ENCODE assay signal across 17 mouse cellular contexts in the genomic region with DNA sequence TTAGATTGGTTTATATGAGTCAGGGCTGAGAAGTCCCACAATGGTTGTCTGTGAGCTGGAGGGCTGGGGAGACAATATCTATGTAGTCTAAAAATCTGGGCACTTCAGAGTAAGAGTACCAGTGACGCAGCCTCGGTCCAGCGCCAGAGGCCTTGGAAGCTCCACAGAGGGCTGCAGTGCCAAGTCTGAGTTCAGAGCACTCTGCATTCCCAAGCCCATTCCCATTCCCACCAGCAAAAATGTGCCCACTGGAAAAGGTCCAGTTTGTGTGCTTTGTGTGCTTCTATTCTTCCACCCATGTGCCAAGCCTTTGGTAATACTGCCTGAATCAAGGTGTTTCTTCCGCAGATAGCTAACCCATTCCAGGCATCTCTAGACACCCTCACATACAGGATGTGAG. TPM values are rescaled to one million over a fixed set of nuclear protein-coding genes. Genes with fewer than 3 reads are reported as not detected.
DNase-seq lines count a peak whose midpoint lies in the region; ATAC-seq and TF ChIP-seq lines count a peak whose summit lies in the region.
"Had no signal": no experiment of that assay in that cellular context is flagged by ENCODE, and none has a peak within 500 bp of the region (broad histone marks: within the 10 kb centered on the region; RNA-seq: fewer than 3 reads in every experiment).

No protein-coding gene starts in this region.

- ATAC-seq in forebrain, embryonic 16.5 days = peak; percentile 49
- ATAC-seq in forebrain, embryonic 12.5 days (ENCODE audit: low FRiP score) = no peak
- no peak for ATAC-seq in hindbrain, embryonic 13.5 days (ENCODE audit: low FRiP score)
- no peak for ATAC-seq in hindbrain, embryonic 11.5 days (ENCODE audit: low FRiP score)
- no peak for ATAC-seq in midbrain, postnatal 0 days (ENCODE audit: low FRiP score)
- ATAC-seq in midbrain, embryonic 14.5 days (ENCODE audit: low FRiP score, low TSS enrichment) = no peak
- ATAC-seq: liver, embryonic 12.5 days had no signal

- no peak for DNase-seq in hindbrain, embryonic 11.5 days (ENCODE audit: low spot score)
- peak; percentile 59 for DNase-seq in midbrain, postnatal 0 days (ENCODE audit: low spot score)
- no peak for DNase-seq in midbrain, embryonic 14.5 days
- DNase-seq in fibroblast of lung, adult 2 months (ENCODE audit: low read depth) = peak; percentile 89
- no peak for DNase-seq in liver
- DNase-seq: cerebellum, postnatal 36 days; kidney, adult 8-10 months; lung, postnatal 4 days; thymus, postnatal 4 days had no signal

- no peaks in the 10 kb centered on the region for H3K9me3 ChIP-seq in forebrain, embryonic 16.5 days (ENCODE audit: control insufficient read depth, low read length)
- H3K9me3 ChIP-seq in forebrain, embryonic 12.5 days = no peaks in the 10 kb centered on the region
- H3K9me3 ChIP-seq in hindbrain, embryonic 13.5 days = no peaks in the 10 kb centered on the region
- no peaks in the 10 kb centered on the region for H3K9me3 ChIP-seq in hindbrain, embryonic 11.5 days (ENCODE audit: control insufficient read depth, low read length)
- H3K9me3 ChIP-seq in midbrain, postnatal 0 days (ENCODE audit: low read length) = no peaks in the 10 kb centered on the region
- H3K9me3 ChIP-seq in midbrain, embryonic 14.5 days (ENCODE audit: control insufficient read depth, low read length) = no peaks in the 10 kb centered on the region
- H3K9me3 ChIP-seq: embryonic facial prominence, embryonic 12.5 days; hindbrain, embryonic 15.5 days; liver, embryonic 12.5 days; midbrain, embryonic 12.5 days had no signal

- H3K4me3 ChIP-seq in forebrain, embryonic 16.5 days (replicated peaks; ENCODE audit: low read length) = no peak overlapping the region
- no peak overlapping the region for H3K4me3 ChIP-seq in forebrain, embryonic 12.5 days (replicated peaks)
- no peak overlapping the region for H3K4me3 ChIP-seq in hindbrain, embryonic 13.5 days
- no peak overlapping the region for H3K4me3 ChIP-seq in hindbrain, embryonic 11.5 days (ENCODE audit: low read depth, low read length)
- no peak overlapping the region for H3K4me3 ChIP-seq in midbrain, postnatal 0 days (ENCODE audit: low read depth, low read length)
- H3K4me3 ChIP-seq in midbrain, embryonic 14.5 days (replicated peaks; ENCODE audit: low read depth, low read length) = no peak overlapping the region
- H3K4me3 ChIP-seq: embryonic facial prominence, embryonic 12.5 days; heart, adult 2 months; hindbrain, embryonic 15.5 days; liver, embryonic 12.5 days; midbrain, embryonic 12.5 days had no signal

- no peaks in the 10 kb centered on the region for H3K36me3 ChIP-seq in forebrain, embryonic 16.5 days (ENCODE audit: control insufficient read depth, insufficient read depth)
- H3K36me3 ChIP-seq in forebrain, embryonic 12.5 days (replicated peaks) = no peaks in the 10 kb centered on the region
- H3K36me3 ChIP-seq in hindbrain, embryonic 13.5 days = no peaks in the 10 kb centered on the region
- H3K36me3 ChIP-seq in hindbrain, embryonic 11.5 days (ENCODE audit: control insufficient read depth, insufficient read depth, low read length) = no peaks in the 10 kb centered on the region
- no peaks in the 10 kb centered on the region for H3K36me3 ChIP-seq in midbrain, postnatal 0 days (ENCODE audit: insufficient read depth, low read length)
- no peaks in the 10 kb centered on the region for H3K36me3 ChIP-seq in midbrain, embryonic 14.5 days (ENCODE audit: control insufficient read depth, insufficient read depth, low read length)
- H3K36me3 ChIP-seq: embryonic facial prominence, embryonic 12.5 days; hindbrain, embryonic 15.5 days; midbrain, embryonic 12.5 days had no signal

- WGBS in forebrain, embryonic 16.5 days = 78% methylated on average over 4 of the region's 4 CpGs
- 91% methylated on average over 4 of the region's 4 CpGs for WGBS in forebrain, embryonic 12.5 days
- 85% methylated on average over 4 of the region's 4 CpGs for WGBS in hindbrain, embryonic 13.5 days
- 96% methylated on average over 4 of the region's 4 CpGs for WGBS in hindbrain, embryonic 11.5 days
- 90% methylated on average over 4 of the region's 4 CpGs for WGBS in midbrain, postnatal 0 days
- WGBS in midbrain, embryonic 14.5 days = 95% methylated on average over 4 of the region's 4 CpGs

- H3K9ac ChIP-seq in forebrain, embryonic 16.5 days (replicated peaks; ENCODE audit: low read depth, low read length) = no peak overlapping the region
- H3K9ac ChIP-seq in forebrain, embryonic 12.5 days = no peak overlapping the region
- no peak overlapping the region for H3K9ac ChIP-seq in hindbrain, embryonic 13.5 days
- H3K9ac ChIP-seq in hindbrain, embryonic 11.5 days (ENCODE audit: low read depth, low read length) = no peak overlapping the region
- H3K9ac ChIP-seq in midbrain, postnatal 0 days (replicated peaks; ENCODE audit: low read length, poor library complexity, severe bottlenecking) = no peak overlapping the region
- no peak overlapping the region for H3K9ac ChIP-seq in midbrain, embryonic 14.5 days (replicated peaks; ENCODE audit: low read length)
- H3K9ac ChIP-seq: embryonic facial prominence, embryonic 12.5 days; hindbrain, embryonic 15.5 days; liver, embryonic 12.5 days; midbrain, embryonic 12.5 days had no signal

- H3K4me2 ChIP-seq in forebrain, embryonic 16.5 days (ENCODE audit: low read length) = no peak overlapping the region
- H3K4me2 ChIP-seq in forebrain, embryonic 12.5 days = no peak overlapping the region
- no peak overlapping the region for H3K4me2 ChIP-seq in hindbrain, embryonic 13.5 days
- H3K4me2 ChIP-seq in hindbrain, embryonic 11.5 days (replicated peaks; ENCODE audit: low read depth, low read length) = no peak overlapping the region
- H3K4me2 ChIP-seq in midbrain, postnatal 0 days (ENCODE audit: low read depth, low read length, poor library complexity, severe bottlenecking) = no peak overlapping the region
- H3K4me2 ChIP-seq in midbrain, embryonic 14.5 days (ENCODE audit: low read length) = no peak overlapping the region
- H3K4me2 ChIP-seq: embryonic facial prominence, embryonic 12.5 days; hindbrain, embryonic 15.5 days; liver, embryonic 12.5 days; midbrain, embryonic 12.5 days had no signal

- peaks cover 20% of the 10 kb centered on the region for H3K4me1 ChIP-seq in forebrain, embryonic 16.5 days (replicated peaks; ENCODE audit: control insufficient read depth, insufficient read depth, low read length)
- H3K4me1 ChIP-seq in forebrain, embryonic 12.5 days = peaks cover 9% of the 10 kb centered on the region
- peaks cover 26% of the 10 kb centered on the region for H3K4me1 ChIP-seq in hindbrain, embryonic 13.5 days (replicated peaks)
- H3K4me1 ChIP-seq in hindbrain, embryonic 11.5 days (replicated peaks; ENCODE audit: control insufficient read depth, insufficient read depth, low read length) = no peaks in the 10 kb centered on the region
- H3K4me1 ChIP-seq in midbrain, postnatal 0 days (ENCODE audit: insufficient read depth, low read length) = no peaks in the 10 kb centered on the region
- no peaks in the 10 kb centered on the region for H3K4me1 ChIP-seq in midbrain, embryonic 14.5 days (ENCODE audit: control insufficient read depth, insufficient read depth, low read length)
- H3K4me1 ChIP-seq: embryonic facial prominence, embryonic 12.5 days had no signal

- no peaks in the 10 kb centered on the region for H3K27me3 ChIP-seq in forebrain, embryonic 16.5 days (replicated peaks; ENCODE audit: control insufficient read depth, insufficient read depth, low read length)
- no peaks in the 10 kb centered on the region for H3K27me3 ChIP-seq in forebrain, embryonic 12.5 days
- H3K27me3 ChIP-seq in hindbrain, embryonic 13.5 days = no peaks in the 10 kb centered on the region
- no peaks in the 10 kb centered on the region for H3K27me3 ChIP-seq in hindbrain, embryonic 11.5 days (ENCODE audit: control insufficient read depth, insufficient read depth, low read length)
- H3K27me3 ChIP-seq in midbrain, postnatal 0 days (ENCODE audit: insufficient read depth, low read length) = no peaks in the 10 kb centered on the region
- no peaks in the 10 kb centered on the region for H3K27me3 ChIP-seq in midbrain, embryonic 14.5 days (ENCODE audit: control insufficient read depth, insufficient read depth, low read length)
- H3K27me3 ChIP-seq: embryonic facial prominence, embryonic 12.5 days; hindbrain, embryonic 15.5 days; liver, embryonic 12.5 days; midbrain, embryonic 12.5 days had no signal

- H3K27ac ChIP-seq in forebrain, embryonic 16.5 days (ENCODE audit: low read length) = no peak overlapping the region
- no peak overlapping the region for H3K27ac ChIP-seq in forebrain, embryonic 12.5 days
- H3K27ac ChIP-seq in hindbrain, embryonic 13.5 days = peak overlapping the region; percentile 26; the same call in 1 of the 2 replicates
- H3K27ac ChIP-seq in hindbrain, embryonic 11.5 days (ENCODE audit: low read depth, low read length) = no peak overlapping the region
- no peak overlapping the region for H3K27ac ChIP-seq in midbrain, postnatal 0 days (ENCODE audit: low read depth, low read length)
- no peak overlapping the region for H3K27ac ChIP-seq in midbrain, embryonic 14.5 days (replicated peaks; ENCODE audit: low read depth, low read length)
- H3K27ac ChIP-seq: embryonic facial prominence, embryonic 12.5 days; heart, adult 2 months; hindbrain, embryonic 15.5 days; liver, embryonic 12.5 days; midbrain, embryonic 12.5 days had no signal

- no peak for TF ChIP-seq CTCF in midbrain, postnatal 0 days (IDR thresholded peaks at IDR 0.05)

RNA-seq across cellular contexts. Expression of a gene that starts 49.0 kb away (rescaled TPM):
- 135 and 154 TPM in 2 replicates for polyA plus RNA-seq in forebrain, embryonic 16.5 days (2015; fragmentation: Nextera tagmentation; extraction: Ambion mirVana)
- 146 and 158 TPM in 2 replicates for polyA plus RNA-seq in forebrain, embryonic 12.5 days (2016; fragmentation: Nextera tagmentation; extraction: Ambion mirVana)
- 117 and 131 TPM in 2 replicates for polyA plus RNA-seq in hindbrain, embryonic 13.5 days (2015; fragmentation: Nextera tagmentation; extraction: Ambion mirVana)
- polyA plus RNA-seq in hindbrain, embryonic 11.5 days (2014; fragmentation: Nextera tagmentation; extraction: Ambion mirVana) = 96.0 and 134 TPM in 2 replicates
- total RNA-seq in midbrain, postnatal 0 days (2014; rRNA removed) = 141 and 153 TPM in 2 replicates
- 53.7 and 75.9 TPM in 2 replicates for polyA plus RNA-seq in midbrain, postnatal 0 days (2015; fragmentation: Nextera tagmentation; extraction: Ambion mirVana)
- 116 and 140 TPM in 2 replicates for polyA plus RNA-seq in midbrain, embryonic 14.5 days (2014; fragmentation: Nextera tagmentation; extraction: Ambion mirVana)

Comparison
In these comparisons a context has a peak if more than half of its experiments do, and no peak if none do; other contexts are left out.
1. DNase-seq: peak in midbrain, postnatal 0 days (single experiment) and fibroblast of lung, adult 2 months (single experiment); none in hindbrain, embryonic 11.5 days (single experiment), midbrain, embryonic 14.5 days (single experiment) and liver (single experiment).